Mouse (Mus musculus) layer of hippocampus, postnatal 25 days (tissue): ENCODE measurements around the gene Itih1. TPM values are rescaled to one million over a fixed set of nuclear protein-coding genes. Genes with fewer than 3 reads are reported as not detected.

ENCODE experiments used
- DNase-seq, 2 experiments: peaks; one replicate each; pipeline ENCODE4 v3.0.0; 2022; ENCODE audit warnings: mixed read lengths in 2 of 2, low spot score in 1 of 2; ENCODE audit errors: extremely low spot score in 1 of 2
- total RNA-seq, 2 experiments: library from RNA; stranded (reverse); gene quantifications; 2 replicates each; pipeline ENCODE4 v1.2.3; 2021

The Itih1 gene
- total RNA-seq: not detected

DNA sequence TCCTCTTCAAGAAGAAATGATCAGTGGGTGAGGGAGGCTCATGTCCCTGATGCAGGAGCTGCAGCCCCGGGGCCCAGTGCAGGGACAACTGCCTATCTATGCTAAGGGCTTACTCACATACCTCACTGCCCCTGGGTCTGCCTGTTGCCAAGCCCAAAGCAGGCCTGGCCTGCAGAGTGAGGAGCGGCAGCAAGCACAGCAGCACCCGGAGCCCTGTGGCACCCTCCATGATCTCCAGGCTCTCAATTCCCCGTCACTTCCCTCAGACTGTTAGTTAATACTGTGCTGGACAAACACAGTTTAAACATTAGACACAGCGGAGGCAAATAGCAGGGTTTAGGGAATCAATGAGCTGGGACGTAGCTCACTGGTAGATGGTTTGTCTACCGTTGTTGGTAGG is at the start of gene Itih1:
TSS of gene Itih1 (minus strand) at position 252 of the 400 bp plus-strand sequence.
- no peak for DNase-seq

DNA sequence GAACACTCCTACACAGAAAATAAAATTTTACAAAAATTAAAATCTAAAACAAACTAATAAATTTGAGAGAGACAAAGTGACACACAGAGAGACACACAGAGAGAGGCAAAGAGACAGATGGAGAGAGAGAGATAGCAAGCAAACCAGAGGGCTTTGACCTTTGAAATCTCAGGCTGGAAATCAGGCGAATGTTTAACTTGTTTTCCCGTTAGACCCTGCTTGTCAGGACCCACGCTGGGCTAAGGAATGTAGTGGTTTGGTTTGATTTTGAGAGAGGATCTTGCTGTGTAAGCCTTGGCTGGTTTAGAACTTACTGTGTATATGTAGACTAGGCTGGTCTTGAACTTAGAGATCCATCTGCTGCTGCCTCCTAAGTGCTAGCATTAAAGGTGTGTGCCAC is 33.1 kb upstream of the Itih1 start:
- no peak for DNase-seq

DNA sequence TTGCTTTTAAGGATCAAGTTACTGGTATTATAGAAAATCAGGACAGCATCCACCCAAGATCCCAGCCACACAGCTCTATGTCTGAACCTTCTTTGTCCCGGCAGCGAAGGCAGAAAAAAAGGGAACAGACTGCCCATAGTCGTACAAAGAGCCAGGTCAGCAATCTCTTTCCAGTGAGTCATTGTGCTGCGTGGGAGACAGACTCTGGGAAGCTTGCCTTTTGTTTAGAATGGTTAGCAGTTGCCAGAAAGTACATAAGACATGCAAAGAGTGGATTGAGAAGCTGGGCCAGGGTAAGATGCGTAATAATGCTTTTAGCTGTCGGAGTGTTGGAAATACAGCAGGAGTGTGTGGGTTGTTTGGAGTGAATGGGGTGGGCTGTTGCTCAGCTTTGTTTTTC is 31.1 kb upstream of the Itih1 start:
- no peak for DNase-seq

DNA sequence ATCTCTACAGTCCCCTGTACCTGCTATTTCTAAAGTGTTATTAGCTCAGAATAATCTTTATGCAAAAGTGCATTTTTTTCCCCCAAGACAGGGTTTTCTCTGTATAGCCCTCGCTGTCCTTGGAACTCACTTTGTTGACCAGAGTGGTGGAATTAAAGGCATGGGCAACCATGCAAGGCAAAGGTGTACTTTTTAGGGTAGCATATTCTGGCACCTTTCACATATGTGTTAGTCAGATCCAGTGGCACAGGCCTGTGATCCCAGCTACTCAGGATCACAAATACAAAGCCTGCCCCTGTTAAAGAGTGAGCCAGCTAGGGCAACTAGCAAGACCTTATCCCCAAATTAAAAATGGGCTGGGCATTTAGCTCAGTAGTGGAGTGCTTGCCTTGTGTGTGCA is 17.3 kb upstream of the Itih1 start:
- DNase-seq: no peak

DNA sequence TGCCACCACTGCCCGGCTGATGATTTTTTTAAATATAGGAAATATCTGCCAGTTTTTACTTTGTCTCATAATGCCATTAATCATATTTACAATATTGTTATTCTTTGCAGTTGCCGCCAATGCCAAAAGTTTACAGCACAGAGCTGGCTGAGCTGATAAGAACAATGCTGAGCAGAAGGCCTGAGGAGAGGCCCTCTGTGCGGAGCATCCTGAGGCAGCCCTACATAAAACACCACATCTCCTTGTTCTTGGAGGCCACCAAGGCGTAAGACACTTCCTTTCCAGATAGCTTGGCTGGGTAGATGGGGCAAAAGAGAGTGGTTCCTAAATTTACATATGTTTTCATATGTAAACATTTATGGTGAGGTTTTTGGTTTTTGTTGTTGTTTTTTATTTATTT is 15.9 kb upstream of the Itih1 start:
- DNase-seq: no peak

DNA sequence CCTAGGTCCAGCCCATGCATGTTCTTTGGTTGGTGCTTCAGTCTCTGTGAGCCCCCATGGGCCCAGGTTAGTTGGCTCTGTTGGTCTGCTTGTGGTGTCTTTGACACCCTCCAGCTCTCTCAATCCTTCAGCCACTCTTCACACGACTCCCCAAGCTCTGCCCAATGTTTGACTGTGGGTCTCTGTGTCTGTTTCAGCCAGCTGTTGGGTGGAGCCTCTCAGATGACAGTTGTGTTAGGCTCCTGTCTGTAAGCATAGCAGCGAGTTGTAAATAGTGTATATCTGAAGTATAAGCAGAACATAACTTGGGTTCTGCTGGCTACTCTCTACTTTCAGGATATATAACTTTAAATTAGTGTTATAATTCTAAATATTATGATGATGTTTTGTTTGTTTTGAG is 15.4 kb upstream of the Itih1 start:
- DNase-seq: no peak

DNA sequence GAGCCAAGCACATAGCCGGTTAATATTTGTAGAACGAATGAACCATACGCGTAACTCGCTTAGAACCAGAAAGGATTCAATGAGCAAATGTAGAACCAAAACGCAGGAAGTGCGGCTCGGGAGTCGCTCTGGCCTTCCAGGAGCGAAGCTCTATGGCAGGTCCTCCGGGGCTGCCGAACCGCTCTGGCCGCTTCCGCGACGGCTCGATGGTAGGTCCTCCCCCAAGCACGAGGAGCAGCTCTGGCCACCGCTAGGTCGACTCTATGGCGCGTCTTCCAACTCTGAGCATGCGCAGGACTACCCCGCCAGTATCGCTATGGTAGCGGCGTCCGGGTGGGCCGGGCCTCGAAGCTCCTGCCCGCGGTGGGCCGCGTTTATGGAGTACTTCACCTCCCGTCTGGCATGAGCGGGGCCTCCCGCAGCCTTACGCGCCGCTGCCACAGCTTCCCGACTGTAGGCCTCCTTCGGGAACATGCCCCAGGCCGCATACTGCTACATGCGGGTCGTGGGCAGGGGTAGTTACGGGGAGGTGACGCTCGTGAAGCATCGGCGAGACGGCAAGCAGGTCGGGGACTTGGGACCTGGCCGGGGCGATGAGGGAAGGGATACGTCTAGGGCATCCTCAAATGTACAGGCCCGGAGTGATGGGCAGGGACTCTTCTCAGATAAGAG is 8.2 kb upstream of the Itih1 start, which contains the start of gene Nek4:
TSS of gene Nek4 (plus strand) at position 224 of the 672 bp plus-strand sequence.
- DNase-seq: peak; percentile 87 to 89

DNA sequence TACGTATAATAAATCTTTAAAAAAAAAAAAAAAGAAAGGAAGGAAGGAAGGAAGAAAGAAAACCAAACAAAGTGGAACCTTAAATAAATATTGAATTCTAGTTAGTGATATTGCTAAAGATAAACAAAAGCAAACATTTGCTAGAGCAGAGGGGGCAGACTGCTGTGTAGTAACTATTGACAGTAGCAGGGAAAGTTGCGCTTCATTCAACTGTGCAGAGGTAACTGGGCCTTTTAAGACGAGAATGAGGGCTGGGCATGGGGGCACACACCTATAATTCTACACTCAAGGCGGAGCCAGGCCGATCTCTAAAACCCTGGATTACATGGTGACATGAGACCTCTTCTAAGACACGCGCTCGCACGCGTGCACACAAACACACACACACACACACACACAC is 6.9 kb upstream of the Itih1 start:
- DNase-seq: no peak

DNA sequence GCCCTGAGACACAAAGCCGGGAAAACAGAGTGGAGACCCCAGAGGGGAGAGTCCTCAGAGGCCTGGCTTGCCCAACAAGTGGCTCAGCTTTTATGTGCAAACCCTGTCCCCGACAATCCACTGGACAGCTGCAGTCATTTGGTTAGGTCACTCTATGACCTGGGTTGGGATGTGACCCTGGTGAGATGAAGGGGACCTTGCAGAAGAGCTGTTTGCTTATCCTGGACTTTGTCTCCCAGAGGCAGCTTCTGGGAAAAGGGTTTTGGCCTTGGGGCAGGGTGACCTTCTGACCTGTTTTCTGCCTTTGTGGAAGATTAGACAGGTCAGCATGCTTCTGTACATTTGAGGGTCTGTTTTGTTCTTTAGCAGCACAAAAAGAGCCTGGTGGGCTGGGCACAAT is 1.7 kb upstream of the Itih1 start:
- DNase-seq: no peak

DNA sequence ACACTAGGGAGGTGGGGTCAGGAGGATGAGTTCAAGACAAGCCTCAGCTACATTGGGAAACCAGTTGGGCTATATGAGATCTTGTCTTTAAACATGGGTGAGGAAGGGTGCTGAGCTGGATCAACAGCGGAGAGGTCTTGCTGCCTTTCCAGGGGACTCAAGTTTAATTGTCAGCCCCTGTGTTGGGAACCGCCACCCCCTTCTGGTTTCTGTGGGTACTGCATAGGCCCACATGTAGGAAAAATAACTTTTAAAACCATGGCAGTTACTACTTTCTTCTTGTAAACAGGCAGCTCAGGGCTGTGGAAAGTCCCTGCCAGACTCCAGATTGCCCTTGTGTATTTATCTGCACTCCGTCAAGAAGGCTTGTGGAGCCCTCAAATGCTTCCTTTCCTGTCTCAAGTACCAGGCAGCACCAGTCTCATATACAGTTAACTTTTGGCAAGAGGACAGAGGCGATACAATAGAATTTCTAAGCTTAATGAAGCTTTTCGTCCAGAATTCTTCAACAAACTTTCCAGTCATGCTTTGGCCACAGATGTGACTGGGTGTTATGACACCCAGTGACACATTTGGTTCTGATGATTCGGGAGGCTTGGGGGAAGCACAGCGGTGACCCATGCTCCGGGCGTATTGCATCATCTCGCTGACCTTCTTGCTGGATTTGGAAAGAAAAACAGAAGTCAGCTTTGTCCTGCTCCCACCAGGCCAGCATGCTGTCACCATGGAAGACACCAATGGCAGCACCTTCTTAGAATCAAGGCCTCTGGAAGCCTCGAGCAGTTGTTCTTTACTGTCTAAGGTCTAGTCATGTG is 978 bp upstream of the Itih1 start:
- DNase-seq: peak; percentile 52 to 85

DNA sequence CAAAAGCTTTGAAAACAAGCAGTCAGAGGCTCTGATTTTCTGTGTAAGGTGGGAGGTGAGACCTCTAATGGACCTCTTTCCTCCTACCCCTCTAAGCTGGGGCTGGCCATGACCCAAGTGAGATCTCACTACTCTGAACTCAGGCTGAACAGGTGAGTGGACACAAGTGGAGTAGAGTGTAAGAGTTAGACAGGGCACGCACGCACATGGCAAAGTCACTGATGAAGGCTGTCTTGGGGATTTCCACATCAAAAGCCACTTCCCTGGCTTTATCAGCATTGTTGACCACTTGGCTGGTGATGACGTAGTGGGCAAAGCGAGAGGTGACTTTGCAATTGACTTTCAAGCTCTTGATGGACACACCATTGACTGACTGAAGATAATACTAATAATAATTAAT is 835 bp downstream of the Itih1 start:
- DNase-seq: no peak

DNA sequence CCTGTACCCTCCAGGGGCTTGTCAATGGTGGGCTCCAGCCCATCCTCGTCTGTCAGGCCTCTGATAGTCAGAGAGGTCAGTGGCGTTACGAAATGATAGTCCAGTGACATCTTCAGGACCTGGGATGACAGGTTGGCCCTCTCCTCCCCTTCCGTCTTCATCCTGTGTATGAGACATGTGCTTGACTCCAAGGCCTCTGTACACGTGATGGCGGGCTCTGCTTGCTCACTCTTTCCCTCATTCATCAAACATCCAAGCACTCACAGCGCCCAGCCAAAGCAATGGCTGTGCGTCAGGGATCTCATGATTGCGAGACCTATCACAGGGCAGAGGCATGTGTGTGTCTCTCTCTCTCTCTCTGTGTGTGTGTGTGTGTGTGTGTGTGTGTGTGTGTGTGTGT is 9.7 kb downstream of the Itih1 start:
- DNase-seq: no peak

DNA sequence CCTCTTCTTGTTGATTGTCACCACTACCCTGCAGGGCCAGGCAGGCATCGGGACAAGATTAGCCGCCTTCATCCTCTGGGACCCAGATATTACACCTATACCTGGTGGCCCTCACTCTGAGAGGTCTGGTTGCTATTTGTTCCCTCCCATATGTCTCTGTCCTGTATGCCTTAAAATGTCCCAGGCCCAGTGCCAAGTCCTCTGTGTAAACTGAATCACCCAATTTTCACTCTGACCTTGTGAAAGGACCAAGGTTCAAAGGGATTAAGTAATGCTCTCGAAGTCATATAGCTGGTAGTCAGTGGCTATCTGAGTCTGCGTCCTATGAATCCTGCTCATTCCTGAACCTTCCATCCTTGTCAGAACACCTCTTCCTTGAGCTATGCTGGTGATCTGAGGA is 12.7 kb downstream of the Itih1 start:
- DNase-seq: no peak

DNA sequence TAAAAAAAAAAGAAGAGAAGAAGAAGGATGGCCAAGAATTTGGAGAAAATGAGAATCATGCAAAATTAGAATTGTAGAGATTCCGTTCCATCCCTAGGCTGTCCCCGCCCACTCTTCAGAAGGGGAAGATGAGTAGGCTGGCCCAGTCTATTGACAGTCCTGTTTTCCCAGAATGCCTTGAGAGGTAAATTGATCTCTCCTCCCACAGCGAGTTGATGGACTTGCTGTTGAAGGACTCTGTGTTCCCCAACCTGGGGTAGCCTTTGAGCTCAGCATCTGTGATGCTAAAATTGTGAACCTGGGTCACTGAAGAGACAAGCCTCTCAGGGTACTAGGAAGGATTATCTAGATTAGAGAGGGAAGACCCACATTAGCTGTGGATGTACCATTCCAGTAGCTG is 17.6 kb downstream of the Itih1 start:
- no peak for DNase-seq

DNA sequence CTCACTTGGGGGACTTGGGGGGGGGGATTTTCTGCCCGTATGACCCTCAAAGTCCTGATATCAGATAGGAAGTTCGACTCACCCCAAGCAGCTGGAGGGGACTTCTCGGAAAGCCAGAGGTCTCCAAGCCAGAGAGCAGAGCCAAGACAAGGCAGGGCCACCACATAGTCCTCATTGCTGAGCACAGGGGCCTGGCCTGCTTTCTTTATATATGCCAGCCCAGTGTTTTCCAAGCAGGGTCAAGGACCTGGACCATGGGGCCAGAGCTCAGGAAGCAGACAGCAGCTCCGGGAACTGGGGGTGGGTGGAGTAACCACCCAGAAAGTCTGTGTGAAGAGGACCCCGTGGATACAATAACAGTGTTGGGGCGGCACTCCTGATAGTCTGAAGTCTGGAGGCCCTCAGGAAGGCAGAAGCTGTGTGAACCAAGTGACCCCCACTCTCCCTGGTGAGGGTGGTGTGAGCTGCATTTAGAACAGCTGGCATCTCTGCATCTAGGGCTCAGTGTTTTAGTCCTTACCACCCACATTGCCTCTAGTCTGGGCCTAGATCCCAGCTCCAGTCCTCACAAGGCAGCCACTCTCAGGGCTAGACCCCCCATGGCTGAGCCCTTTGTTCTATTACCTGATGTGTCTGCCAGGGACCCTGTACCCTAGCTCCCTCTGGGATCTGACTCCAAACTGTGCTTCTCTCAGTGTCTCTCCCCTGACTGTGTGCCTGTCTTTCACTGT is 19.5 kb downstream of the Itih1 start, which contains the start of gene Itih3:
TSS of gene Itih3 (minus strand) at position 386 of the 731 bp plus-strand sequence.
- peak in 1 of 2 experiments; percentile 8 for DNase-seq

DNA sequence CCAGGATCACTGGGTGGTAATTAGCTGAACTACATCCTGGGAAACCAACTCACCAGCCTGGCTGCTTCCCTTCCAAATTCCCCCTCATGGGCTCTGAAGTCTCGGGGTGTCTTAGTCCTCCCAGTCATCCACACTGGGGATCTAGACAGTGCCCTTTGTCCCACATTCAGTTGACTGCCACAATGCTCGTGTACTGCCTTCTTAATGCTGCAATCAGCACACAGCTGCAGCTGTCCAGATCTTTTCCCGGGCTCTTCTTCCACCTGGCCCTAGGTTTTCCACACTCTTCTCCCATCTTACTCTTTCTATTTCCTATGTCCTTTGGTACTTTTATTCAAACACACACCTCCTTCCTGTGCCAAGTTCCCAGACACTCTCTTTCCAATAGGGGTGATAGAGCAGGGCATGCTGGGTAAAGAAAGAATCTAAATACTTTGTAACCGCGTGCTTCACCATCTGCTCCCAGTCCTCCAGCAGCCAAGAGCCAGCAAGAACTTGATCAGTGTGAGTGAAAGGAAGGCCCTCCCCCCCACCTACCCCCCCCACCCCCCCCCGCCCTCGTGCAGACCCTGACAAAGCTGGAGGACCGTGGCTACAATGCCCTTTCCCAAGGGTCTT is 20.9 kb downstream of the Itih1 start:
- DNase-seq: no peak

DNA sequence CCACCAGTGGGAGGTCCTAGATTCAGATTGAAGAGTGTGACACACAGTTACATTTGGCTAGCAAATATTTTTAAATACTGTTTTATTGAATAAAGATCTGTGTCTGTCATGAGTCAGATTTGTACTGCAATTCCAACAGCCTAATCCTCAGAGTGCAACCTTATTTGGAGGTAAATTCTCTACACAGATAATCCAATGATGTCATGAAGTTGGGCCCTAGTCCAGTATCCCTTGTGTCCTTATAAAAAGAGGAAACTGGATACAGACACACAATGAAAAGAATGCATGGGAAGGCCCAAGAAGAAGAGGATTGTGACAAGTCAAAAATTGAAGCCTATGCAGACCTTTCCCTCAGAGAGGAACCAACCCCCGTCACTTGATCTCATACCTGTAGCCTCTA is 26.6 kb downstream of the Itih1 start:
- DNase-seq: no peak

DNA sequence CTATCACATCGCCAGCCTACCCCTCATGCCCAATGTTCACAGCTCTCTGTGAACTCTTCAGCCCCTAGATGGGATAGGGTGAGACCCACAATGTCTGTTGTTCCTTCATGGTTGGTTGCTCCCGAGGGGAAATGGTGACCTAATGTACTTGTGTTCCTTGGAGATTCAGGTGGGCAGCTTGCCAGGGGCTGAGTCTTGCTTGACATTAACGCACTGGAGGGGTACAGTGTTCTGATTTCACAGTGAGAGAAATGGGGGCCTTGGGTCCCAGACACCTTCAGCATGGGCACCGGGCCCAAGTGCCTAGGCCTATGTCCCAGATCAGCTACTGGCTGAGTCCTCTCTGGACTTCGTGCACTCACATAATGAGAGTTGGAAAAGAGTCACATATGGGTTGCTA is 29.7 kb downstream of the Itih1 start:
- DNase-seq: no peak

DNA sequence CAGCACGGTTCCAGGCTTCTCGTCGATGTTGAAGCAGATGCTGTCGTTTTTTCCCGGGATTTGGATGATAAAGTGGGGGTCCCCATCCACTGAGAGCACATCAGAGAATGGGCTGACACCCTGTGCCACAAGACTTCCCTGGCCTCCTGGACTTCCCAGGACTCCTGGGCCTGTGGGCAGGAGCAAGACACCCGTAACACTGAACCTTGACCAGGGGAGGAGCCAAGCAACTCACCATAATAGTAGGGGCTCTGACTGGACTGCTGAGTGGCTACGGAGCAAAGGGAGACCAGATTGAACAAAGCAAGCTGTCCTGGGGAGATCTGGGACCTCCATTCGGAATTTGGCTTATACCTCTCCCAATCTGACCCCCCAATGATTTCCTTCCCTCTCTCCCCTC is 30.4 kb downstream of the Itih1 start:
- DNase-seq: no peak

DNA sequence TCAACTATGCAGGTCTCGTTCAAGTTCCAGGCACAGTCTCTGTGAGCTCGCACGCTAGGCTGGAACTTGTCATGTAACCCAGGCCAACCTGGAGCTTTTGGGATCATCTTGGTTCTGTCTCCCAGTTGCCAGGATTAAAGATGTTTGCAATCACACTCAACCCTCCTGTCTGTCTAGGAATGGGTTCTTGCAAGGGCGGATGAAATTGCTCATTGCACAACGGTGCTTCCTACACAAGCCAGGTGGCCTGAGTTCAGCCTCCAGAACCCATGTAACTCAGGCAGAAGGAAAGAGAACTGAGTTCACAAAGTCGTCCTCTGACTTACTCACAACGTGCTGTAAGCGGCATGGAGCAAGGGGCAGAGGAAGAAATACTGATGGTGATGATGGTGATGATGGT is 31.9 kb downstream of the Itih1 start:
- no peak for DNase-seq

DNA sequence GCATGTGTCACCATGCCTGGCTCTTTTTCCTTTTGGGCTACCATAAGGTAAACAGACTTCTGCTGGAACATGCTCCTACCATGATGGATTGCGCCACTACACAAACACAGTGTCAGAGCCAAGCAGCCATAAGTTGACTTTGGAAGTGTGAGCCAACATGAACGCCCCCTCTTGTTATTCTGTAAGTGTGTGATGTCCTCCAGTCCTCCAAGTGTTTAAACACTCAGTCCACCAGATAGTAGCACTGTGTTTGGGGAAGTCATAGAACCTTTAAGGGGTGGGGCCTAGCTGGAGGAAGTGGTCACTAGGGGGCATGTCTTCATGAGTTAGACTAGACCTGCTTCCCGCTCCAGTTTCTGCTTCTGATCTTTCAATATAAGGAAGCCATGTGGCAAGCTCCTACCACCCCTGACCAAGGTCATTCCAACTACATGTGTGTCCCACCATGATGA is 35.2 kb downstream of the Itih1 start:
- DNase-seq: no peak
